In the genomic region with DNA sequence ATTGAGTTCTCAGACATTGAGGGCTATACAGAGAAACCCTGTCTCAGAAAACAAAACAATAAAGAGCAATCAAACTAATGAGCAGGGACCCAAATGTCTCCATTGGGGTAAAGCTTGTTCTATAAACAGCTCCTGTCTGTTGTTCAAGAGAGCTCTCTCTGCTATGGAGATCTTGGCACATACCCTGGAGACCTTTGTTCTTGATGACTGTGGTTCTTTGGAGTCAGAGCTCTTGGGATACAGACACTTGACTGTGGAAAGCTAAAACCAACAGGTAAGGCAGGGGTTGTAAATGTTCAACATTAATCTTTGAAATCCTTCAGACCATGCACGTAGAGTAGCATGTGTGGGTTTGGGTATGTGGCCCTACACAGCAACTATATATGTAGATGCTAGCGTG, we compare ENCODE assay signal across 23 mouse cellular contexts. TPM values are rescaled to one million over a fixed set of nuclear protein-coding genes. Genes with fewer than 3 reads are reported as not detected.
DNase-seq lines count a peak whose midpoint lies in the region; ATAC-seq and TF ChIP-seq lines count a peak whose summit lies in the region.
"Had no signal": no experiment of that assay in that cellular context is flagged by ENCODE, and none has a peak within 500 bp of the region (broad histone marks: within the 10 kb centered on the region; RNA-seq: fewer than 3 reads in every experiment).

No protein-coding gene starts in this region.

- no peak overlapping the region for H3K4me2 ChIP-seq in heart, embryonic 13.5 days
- H3K4me2 ChIP-seq in liver, embryonic 11.5 days: no peak overlapping the region
- H3K4me2 ChIP-seq: embryonic facial prominence, embryonic 15.5 days; hindbrain, embryonic 13.5 days; intestine, embryonic 15.5 days had no signal

- no peak for TF ChIP-seq POLR2A in kidney, adult 2 months (IDR thresholded peaks at IDR 0.05; ENCODE audit: low read depth, low read length)
- TF ChIP-seq POLR2A in liver, adult 2 months (IDR thresholded peaks at IDR 0.05; ENCODE audit: extremely low read depth, insufficient read depth, low read length): no peak

- intact Hi-C loops in heart, postnatal 25 days (cut with DNase I): no loop called here

- H3K79me2 ChIP-seq in liver, adult 2 months (ENCODE audit: control insufficient read depth, insufficient read depth, low read length): no peaks in the 10 kb centered on the region

- no peak for TF ChIP-seq CTCF in kidney, adult 2 months (conservative IDR thresholded peaks at IDR 0.05; ENCODE audit: insufficient read depth, insufficient read length, low read depth, low read length)
- TF ChIP-seq CTCF in liver, adult 2 months (IDR thresholded peaks at IDR 0.05; ENCODE audit: low read depth, low read length): no peak

- H3K9me3 ChIP-seq in heart, embryonic 13.5 days: no peaks in the 10 kb centered on the region
- H3K9me3 ChIP-seq in liver, embryonic 11.5 days (ENCODE audit: control insufficient read depth, low read length): no peaks in the 10 kb centered on the region
- H3K9me3 ChIP-seq: embryonic facial prominence, embryonic 12.5 days; embryonic facial prominence, embryonic 15.5 days; hindbrain, embryonic 10.5 days; hindbrain, embryonic 13.5 days; intestine, embryonic 15.5 days had no signal

- H3K27ac ChIP-seq in heart, embryonic 13.5 days (replicated peaks): peak overlapping the region; percentile 71; the same call in 1 of the 2 replicates
- H3K27ac ChIP-seq in kidney, adult 2 months (ENCODE audit: insufficient read depth, low read depth, low read length): no peak overlapping the region
- H3K27ac ChIP-seq in liver, adult 2 months (replicated peaks; ENCODE audit: insufficient read depth, low read depth, low read length): no peak overlapping the region
- H3K27ac ChIP-seq in liver, embryonic 11.5 days (ENCODE audit: low read depth, low read length): no peak overlapping the region
- H3K27ac ChIP-seq: hindbrain, embryonic 10.5 days; hindbrain, embryonic 13.5 days had no signal

- ATAC-seq in heart, embryonic 13.5 days (ENCODE audit: extremely low read depth, insufficient number of reproducible peaks, low FRiP score, low TSS enrichment): no peak
- ATAC-seq in liver, embryonic 11.5 days (replicated peaks; ENCODE audit: low FRiP score): no peak
- ATAC-seq: activated CD4-positive, CD25-positive, alpha-beta regulatory T cell, adult 4 months; CD4-positive, CD25-positive, alpha-beta regulatory T cell, adult 4 months; forebrain, embryonic 14.5 days; forebrain, postnatal 0 days; hindbrain, embryonic 16.5 days had no signal

- no peak overlapping the region for H3K9ac ChIP-seq in heart, embryonic 13.5 days
- H3K9ac ChIP-seq in liver, adult 2 months (ENCODE audit: low read depth, low read length): no peak overlapping the region
- no peak overlapping the region for H3K9ac ChIP-seq in liver, embryonic 11.5 days (ENCODE audit: low read depth, low read length)
- H3K9ac ChIP-seq: embryonic facial prominence, embryonic 12.5 days; embryonic facial prominence, embryonic 15.5 days; forebrain, postnatal 0 days; hindbrain, embryonic 13.5 days; intestine, embryonic 15.5 days had no signal

- H3K36me3 ChIP-seq in heart, embryonic 13.5 days: no peaks in the 10 kb centered on the region
- H3K36me3 ChIP-seq in kidney, adult 2 months (ENCODE audit: control insufficient read depth, insufficient read depth, low read length): no peaks in the 10 kb centered on the region
- H3K36me3 ChIP-seq in liver, adult 2 months (ENCODE audit: control insufficient read depth, insufficient read depth, low read length): no peaks in the 10 kb centered on the region
- no peaks in the 10 kb centered on the region for H3K36me3 ChIP-seq in liver, embryonic 11.5 days (ENCODE audit: control insufficient read depth, insufficient read depth, low read length)
- H3K36me3 ChIP-seq: embryonic facial prominence, embryonic 12.5 days; embryonic facial prominence, embryonic 15.5 days; hindbrain, embryonic 10.5 days; hindbrain, embryonic 13.5 days; intestine, embryonic 15.5 days had no signal

- WGBS in heart, embryonic 13.5 days: 94% methylated on average over 2 of the region's 2 CpGs
- WGBS in kidney, adult 2 months: 74% methylated on average over 2 of the region's 2 CpGs
- WGBS in liver, adult 2 months: 98% methylated on average over 2 of the region's 2 CpGs
- WGBS in liver, embryonic 11.5 days: 90% methylated on average over 2 of the region's 2 CpGs

- H3K4me3 ChIP-seq in heart, embryonic 13.5 days: no peak overlapping the region
- H3K4me3 ChIP-seq in kidney, adult 2 months (ENCODE audit: insufficient read depth, low read depth, low read length): no peak overlapping the region
- H3K4me3 ChIP-seq in liver, adult 2 months (ENCODE audit: insufficient read depth, low read depth, low read length): no peak overlapping the region
- no peak overlapping the region for H3K4me3 ChIP-seq in liver, embryonic 11.5 days (ENCODE audit: low read depth, low read length)
- H3K4me3 ChIP-seq: embryonic facial prominence, embryonic 12.5 days; embryonic facial prominence, embryonic 15.5 days; hindbrain, embryonic 10.5 days; hindbrain, embryonic 13.5 days; intestine, embryonic 15.5 days had no signal

- peaks cover 47% of the 10 kb centered on the region for H3K27me3 ChIP-seq in heart, embryonic 13.5 days (replicated peaks)
- H3K27me3 ChIP-seq in kidney, adult 2 months (replicated peaks; ENCODE audit: control insufficient read depth, insufficient read depth, low read length): no peaks in the 10 kb centered on the region
- H3K27me3 ChIP-seq in liver, adult 2 months (ENCODE audit: control insufficient read depth, insufficient read depth, low read length): no peaks in the 10 kb centered on the region
- H3K27me3 ChIP-seq in liver, embryonic 11.5 days (replicated peaks; ENCODE audit: control insufficient read depth, insufficient read depth, low read length): no peaks in the 10 kb centered on the region
- H3K27me3 ChIP-seq: embryonic facial prominence, embryonic 12.5 days; embryonic facial prominence, embryonic 15.5 days; hindbrain, embryonic 13.5 days; intestine, embryonic 15.5 days had no signal

- H3K4me1 ChIP-seq in heart, embryonic 13.5 days: peaks cover 77% of the 10 kb centered on the region
- peaks cover 32% of the 10 kb centered on the region for H3K4me1 ChIP-seq in kidney, adult 2 months (ENCODE audit: control insufficient read depth, insufficient read depth, low read length)
- H3K4me1 ChIP-seq in liver, adult 2 months (ENCODE audit: control insufficient read depth, insufficient read depth, low read length): peaks cover 4% of the 10 kb centered on the region; the same call in 1 of the 2 replicates
- no peaks in the 10 kb centered on the region; the same call in 1 of the 2 replicates for H3K4me1 ChIP-seq in liver, embryonic 11.5 days (replicated peaks; ENCODE audit: control insufficient read depth, insufficient read depth, low read length)

- no peak for DNase-seq in heart, postnatal 25 days (ENCODE audit: low spot score)
- peak; percentile 79 for DNase-seq in kidney, adult 2 months
- no peak for DNase-seq in kidney, postnatal 14 days
- peak; percentile 49 for DNase-seq in liver, adult 2 months (ENCODE audit: extremely low read depth, low read depth, low spot score)
- no peak for DNase-seq in liver, embryonic 11.5 days (ENCODE audit: low spot score)
- DNase-seq in right cerebral cortex, postnatal 25 days: no peak
- DNase-seq: adrenal gland, postnatal 10 days; adrenal gland, postnatal 36 days; cerebellum, adult 18-20 months; cerebellum, adult 9-10 months; cerebellum, postnatal 14 days; forebrain, postnatal 0 days; gastrocnemius, postnatal 10 days had no signal

RNA-seq across cellular contexts. Expression of a gene that starts 55.7 kb away (rescaled TPM):
- 13.2 and 13.3 TPM in 2 replicates for polyA plus RNA-seq in heart, embryonic 13.5 days (2015; fragmentation: Nextera tagmentation; extraction: Ambion mirVana)
- 10 to 100 TPM; 29.0 to 34.1 TPM for total RNA-seq in heart, postnatal 25 days (2021)
- polyA plus RNA-seq in kidney, adult 2 months (2012; rRNA removed): 15.2 and 17.3 TPM in 2 replicates
- total RNA-seq in liver, adult 2 months (2014; rRNA removed): 17.2 and 19.3 TPM in 2 replicates
- polyA plus RNA-seq in liver, adult 2 months (2012; rRNA removed): 6.4 and 6.7 TPM in 2 replicates
- polyA plus RNA-seq in liver, embryonic 11.5 days (2014; fragmentation: Nextera tagmentation; extraction: Ambion mirVana): 6.4 and 6.8 TPM in 2 replicates

Comparison
In these comparisons a context has a peak if more than half of its experiments do, and no peak if none do; other contexts are left out.
1. DNase-seq: peak in kidney, adult 2 months (single experiment) and liver, adult 2 months (single experiment); none in heart, postnatal 25 days (single experiment), kidney, postnatal 14 days (single experiment), liver, embryonic 11.5 days (single experiment) and right cerebral cortex, postnatal 25 days (single experiment).